9 mouse cellular contexts compared by ENCODE assay signal in the genomic region with DNA sequence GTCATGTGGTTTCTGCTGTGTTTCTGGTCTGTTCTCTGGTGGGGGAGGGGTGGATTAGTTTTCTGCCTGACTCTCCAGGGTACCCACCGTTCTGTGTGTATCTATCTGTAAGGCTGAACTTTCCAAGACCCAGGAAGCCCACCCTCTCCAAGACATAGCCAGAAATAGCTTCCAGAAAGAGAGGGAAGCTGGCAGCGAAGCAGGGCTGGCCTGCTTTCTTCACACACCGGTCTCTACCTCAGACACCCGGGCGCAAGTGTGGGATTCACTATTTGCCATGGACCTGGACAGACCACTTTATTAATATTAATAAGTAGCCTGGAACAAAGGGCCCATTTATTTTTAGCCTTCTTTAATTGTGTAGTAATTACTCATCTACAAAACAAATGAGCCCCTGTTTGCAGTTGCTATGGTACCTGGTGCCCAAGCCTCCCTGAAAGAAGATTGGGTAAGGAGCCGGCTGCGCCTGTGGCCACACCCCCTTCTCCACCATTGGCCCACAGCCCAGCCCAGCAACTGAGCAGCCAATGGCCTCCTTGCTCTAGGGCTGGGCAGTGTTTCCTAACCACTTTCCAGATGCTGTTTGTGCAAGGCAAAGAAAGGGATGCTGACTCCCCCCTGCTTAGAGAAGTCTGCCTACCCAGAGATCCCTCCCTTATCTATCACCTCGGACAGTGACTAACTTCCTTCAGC.
DNase-seq lines count a peak whose midpoint lies in the region; ATAC-seq and TF ChIP-seq lines count a peak whose summit lies in the region.
"Had no signal": no experiment of that assay in that cellular context is flagged by ENCODE, and none has a peak within 500 bp of the region (broad histone marks: within the 10 kb centered on the region; RNA-seq: fewer than 3 reads in every experiment).

No protein-coding gene starts in this region.

- no peak overlapping the region for H3K4me3 ChIP-seq in embryonic facial prominence, embryonic 13.5 days
- H3K4me3 ChIP-seq in heart, embryonic 13.5 days, result no peak overlapping the region
- no peak overlapping the region for H3K4me3 ChIP-seq in liver, adult 2 months (ENCODE audit: insufficient read depth, low read depth, low read length)
- H3K4me3 ChIP-seq in midbrain, embryonic 16.5 days (ENCODE audit: low read depth, low read length), result no peak overlapping the region

- H3K4me1 ChIP-seq in embryonic facial prominence, embryonic 13.5 days, result peaks cover 37% of the 10 kb centered on the region
- H3K4me1 ChIP-seq in heart, embryonic 13.5 days, result peaks cover 82% of the 10 kb centered on the region
- peaks cover 1% of the 10 kb centered on the region; the same call in 1 of the 2 replicates for H3K4me1 ChIP-seq in liver, adult 2 months (ENCODE audit: control insufficient read depth, insufficient read depth, low read length)
- peaks cover 18% of the 10 kb centered on the region for H3K4me1 ChIP-seq in midbrain, embryonic 16.5 days (ENCODE audit: control insufficient read depth, insufficient read depth, low read length)

- H3K9ac ChIP-seq in embryonic facial prominence, embryonic 13.5 days, result no peak overlapping the region; the same call in 1 of the 2 replicates
- H3K9ac ChIP-seq in heart, embryonic 13.5 days, result no peak overlapping the region
- H3K9ac ChIP-seq in liver, adult 2 months (ENCODE audit: low read depth, low read length), result no peak overlapping the region
- peak overlapping the region; percentile 12; the same call in 1 of the 2 replicates for H3K9ac ChIP-seq in midbrain, embryonic 16.5 days (ENCODE audit: low read depth, low read length)

- no peak for TF ChIP-seq POLR2A in liver, adult 2 months (IDR thresholded peaks at IDR 0.05; ENCODE audit: extremely low read depth, insufficient read depth, low read length)

- no peaks in the 10 kb centered on the region for H3K27me3 ChIP-seq in embryonic facial prominence, embryonic 13.5 days
- H3K27me3 ChIP-seq in heart, embryonic 13.5 days (replicated peaks), result no peaks in the 10 kb centered on the region
- H3K27me3 ChIP-seq in liver, adult 2 months (ENCODE audit: control insufficient read depth, insufficient read depth, low read length), result no peaks in the 10 kb centered on the region
- no peaks in the 10 kb centered on the region for H3K27me3 ChIP-seq in midbrain, embryonic 16.5 days (ENCODE audit: control insufficient read depth, insufficient read depth, low read depth, low read length)

- no peaks in the 10 kb centered on the region for H3K79me2 ChIP-seq in liver, adult 2 months (ENCODE audit: control insufficient read depth, insufficient read depth, low read length)

- no peak for TF ChIP-seq CTCF in liver, adult 2 months (IDR thresholded peaks at IDR 0.05; ENCODE audit: low read depth, low read length)

- DNase-seq in gastrocnemius, postnatal 14 days, result peak; percentile 63
- no peak for DNase-seq in gastrocnemius, adult 8-10 months (ENCODE audit: low spot score in 2 of 2)
- DNase-seq in kidney, postnatal 14 days, result peak; percentile 44
- peak; percentile 9 for DNase-seq in liver, adult 2 months (ENCODE audit: extremely low read depth, low read depth, low spot score)

- ATAC-seq in embryonic facial prominence, embryonic 13.5 days (ENCODE audit: insufficient number of reproducible peaks, insufficient read depth, low FRiP score, low TSS enrichment, low read depth), result peak; percentile 82
- 0 out of 2 replicates have a peak, but pooled peaks have one; percentile 44 for ATAC-seq in heart, embryonic 13.5 days (ENCODE audit: extremely low read depth, insufficient number of reproducible peaks, low FRiP score, low TSS enrichment)
- peak; percentile 96 for ATAC-seq in midbrain, embryonic 16.5 days
- no peak for ATAC-seq in inflammation-experienced regulatory T-cells, adult 6 months

- 49% methylated on average over 8 of the region's 8 CpGs for WGBS in embryonic facial prominence, embryonic 13.5 days
- WGBS in heart, embryonic 13.5 days, result 44% methylated on average over 8 of the region's 8 CpGs
- WGBS in liver, adult 2 months, result 76% methylated on average over 8 of the region's 8 CpGs
- WGBS in midbrain, embryonic 16.5 days, result 28% methylated on average over 8 of the region's 8 CpGs

- H3K27ac ChIP-seq in embryonic facial prominence, embryonic 13.5 days, result peak overlapping the region; percentile 44
- H3K27ac ChIP-seq in heart, embryonic 13.5 days (replicated peaks), result peak overlapping the region; percentile 60
- H3K27ac ChIP-seq in liver, adult 2 months (replicated peaks; ENCODE audit: insufficient read depth, low read depth, low read length), result no peak overlapping the region
- H3K27ac ChIP-seq in midbrain, embryonic 16.5 days (ENCODE audit: low read length), result peak overlapping the region; percentile 83
- H3K27ac ChIP-seq: macrophage had no signal

- H3K9me3 ChIP-seq in embryonic facial prominence, embryonic 13.5 days, result no peaks in the 10 kb centered on the region
- no peaks in the 10 kb centered on the region for H3K9me3 ChIP-seq in heart, embryonic 13.5 days
- H3K9me3 ChIP-seq in midbrain, embryonic 16.5 days (replicated peaks; ENCODE audit: control insufficient read depth, low read length, poor library complexity, severe bottlenecking), result no peaks in the 10 kb centered on the region

- peaks cover 6% of the 10 kb centered on the region for H3K36me3 ChIP-seq in embryonic facial prominence, embryonic 13.5 days
- peaks cover 17% of the 10 kb centered on the region for H3K36me3 ChIP-seq in heart, embryonic 13.5 days
- H3K36me3 ChIP-seq in liver, adult 2 months (ENCODE audit: control insufficient read depth, insufficient read depth, low read length), result no peaks in the 10 kb centered on the region
- H3K36me3 ChIP-seq in midbrain, embryonic 16.5 days (ENCODE audit: control insufficient read depth, insufficient read depth, low read length), result no peaks in the 10 kb centered on the region

- peak overlapping the region; percentile 30 for H3K4me2 ChIP-seq in embryonic facial prominence, embryonic 13.5 days
- H3K4me2 ChIP-seq in heart, embryonic 13.5 days, result peak overlapping the region; percentile 12; the same call in 1 of the 2 replicates
- peak overlapping the region; percentile 31 for H3K4me2 ChIP-seq in midbrain, embryonic 16.5 days (ENCODE audit: low read length)

- intact Hi-C loops in gastrocnemius, postnatal 14 days (cut with DNase I; ENCODE audit: low total_unique reads), result no loop called here

Comparison
In these comparisons a context has a peak if more than half of its experiments do, and no peak if none do; other contexts are left out.
1. DNase-seq: peak in gastrocnemius, postnatal 14 days (single experiment), kidney, postnatal 14 days (single experiment) and liver, adult 2 months (single experiment); none in gastrocnemius, adult 8-10 months (0 of 2).
2. Peak in every context shown above with its lines, with median percentiles within 50 percentile points of each other: H3K4me2 ChIP-seq.